Mouse (Mus musculus) heart, embryonic 16.5 days (tissue): ENCODE measurements around the gene Ddi2. TPM values are rescaled to one million over a fixed set of nuclear protein-coding genes. Genes with fewer than 3 reads are reported as not detected.
A peak's percentile ranks its signal among the peaks of the same experiment; 100 is the strongest.

Experiments
- ATAC-seq: fragments of 200-750 bp; cut with Nextera tagmentation; replicated peaks from 2 replicates; pipeline ENCODE4 v1.8.0; 2017; ENCODE audit warnings: moderate number of reproducible peaks; ENCODE audit not compliant: insufficient read depth, low FRiP score; ENCODE audit errors: extremely low read depth
- H3K27ac ChIP-seq: fragments of 300-500 bp; sonication (generic); 2 replicates; pipeline ENCODE4 v1.5.1; 2014; ENCODE audit warnings: mild to moderate bottlenecking, low read length, control low read depth, moderate library complexity
- H3K27me3 ChIP-seq: fragments of 300-500 bp; sonication (generic); 2 replicates; pipeline ENCODE4 v1.6.1; 2014; ENCODE audit warnings: low read length, mixed read lengths; ENCODE audit not compliant: control insufficient read depth, insufficient read depth
- H3K36me3 ChIP-seq: fragments of 300-500 bp; sonication (generic); 2 replicates; pipeline ENCODE4 v1.6.1; 2014; ENCODE audit not compliant: control insufficient read depth, insufficient read depth
- H3K4me1 ChIP-seq: fragments of 300-500 bp; sonication (generic); 2 replicates; pipeline ENCODE4 v1.6.1; 2014; ENCODE audit warnings: low read length, mixed read lengths; ENCODE audit not compliant: control insufficient read depth, insufficient read depth
- H3K4me2 ChIP-seq: fragments of 300-500 bp; sonication (generic); 2 replicates; pipeline ENCODE4 v1.6.1; 2014; ENCODE audit warnings: low read depth, mild to moderate bottlenecking, control low read depth, low read length
- H3K4me3 ChIP-seq: fragments of 300-500 bp; sonication (generic); 2 replicates; pipeline ENCODE4 v1.5.1; 2014; ENCODE audit warnings: mild to moderate bottlenecking, control low read depth, low read length
- H3K9ac ChIP-seq: fragments of 300-500 bp; sonication (generic); 2 replicates; pipeline ENCODE4 v1.6.1; 2014; ENCODE audit warnings: low read length, control low read depth
- H3K9me3 ChIP-seq: fragments of 300-500 bp; sonication (generic); replicated peaks from 2 replicates; pipeline ENCODE4 v1.6.1; 2016; ENCODE audit warnings: low read length; ENCODE audit not compliant: control insufficient read depth
- WGBS: fragments of 180-500 bp; shearing (Covaris S2); extraction: QIAGEN DNeasy Blood & Tissue Kit; methylation state at CpG from one replicate; pipeline ENCODE4 v1.1.7; 2014; 5-methylcytosine and 5-hydroxymethylcytosine counted together
- polyA plus RNA-seq: library from polyadenylated mRNA; unstranded; fragments of >200 nt; fragmentation: Nextera tagmentation; extraction: Ambion mirVana; gene quantifications from 2 replicates; pipeline ENCODE4 v1.2.1, GENCODE M21; 2015

Ddi2 gene
- polyA plus RNA-seq, 1 experiment from 2014 or later: 14.1 TPM

- H3K4me1 ChIP-seq: peaks cover 21% of the 10 kb centered on the region
- 81% methylated on average over 6 of the region's 6 CpGs for WGBS
These were observed 64.3 kb downstream of the Ddi2 start for GRCm38 (mm10) chr4:141658846-141659484.

GRCm38 (mm10) chr4:141656932-141657331 lies 66.3 kb downstream of the Ddi2 start:
- Histone ChIP-seq H3K9ac (no peak overlapping the region), H3K36me3 (peaks cover 9% of the 10 kb centered on the region; the same call in 1 of the 2 replicates), H3K4me3 (no peak overlapping the region), H3K4me2 (no peak overlapping the region), H3K9me3 (no peaks in the 10 kb centered on the region), H3K27ac (peak overlapping the region; percentile 31; the same call in 1 of the 2 replicates), H3K27me3 (no peaks in the 10 kb centered on the region), H3K4me1 (peaks cover 21% of the 10 kb centered on the region)
- ATAC-seq: no peak; the same call in 1 of the 2 replicates
- 78% methylated on average over 8 of the region's 8 CpGs for WGBS

More at GRCm38 (mm10) chr4:141658846-141659484, 64.3 kb downstream of the Ddi2 start:
- H3K4me2 ChIP-seq: no peak overlapping the region
- H3K9me3 ChIP-seq: no peaks in the 10 kb centered on the region
- no peak overlapping the region for H3K9ac ChIP-seq
- no peak overlapping the region for H3K4me3 ChIP-seq
- H3K27me3 ChIP-seq: no peaks in the 10 kb centered on the region
- ATAC-seq: no peak
- peaks cover 9% of the 10 kb centered on the region; the same call in 1 of the 2 replicates for H3K36me3 ChIP-seq
- no peak overlapping the region for H3K27ac ChIP-seq

GRCm38 (mm10) chr4:141655908-141656608 lies 67.2 kb downstream of the Ddi2 start:
- WGBS: 70% methylated on average over 12 of the region's 12 CpGs
- Histone ChIP-seq H3K27ac (peak overlapping the region; percentile 64), H3K27me3 (no peaks in the 10 kb centered on the region), H3K9me3 (no peaks in the 10 kb centered on the region), H3K4me1 (peaks cover 21% of the 10 kb centered on the region), H3K4me3 (no peak overlapping the region), H3K4me2 (no peak overlapping the region), H3K36me3 (peaks cover 7% of the 10 kb centered on the region; the same call in 1 of the 2 replicates), H3K9ac (0 out of 2 replicates have a peak overlapping the region, but pooled peaks have one; percentile 20)
- ATAC-seq: no peak; the same call in 1 of the 2 replicates

- Histone ChIP-seq H3K9ac (no peak overlapping the region), H3K27ac (peak overlapping the region; percentile 34; the same call in 1 of the 2 replicates), H3K27me3 (no peaks in the 10 kb centered on the region), H3K4me2 (no peak overlapping the region), H3K36me3 (no peaks in the 10 kb centered on the region), H3K9me3 (no peaks in the 10 kb centered on the region), H3K4me3 (no peak overlapping the region), H3K4me1 (peaks cover 21% of the 10 kb centered on the region)
- WGBS: 70% methylated on average over 6 of the region's 6 CpGs
- no peak for ATAC-seq
These were observed 68.7 kb downstream of the Ddi2 start for GRCm38 (mm10) chr4:141654509-141654908.

GRCm38 (mm10) chr4:141653813-141654212 lies 69.4 kb downstream of the Ddi2 start:
- Histone ChIP-seq H3K27me3 (no peaks in the 10 kb centered on the region), H3K4me3 (no peak overlapping the region), H3K4me1 (peaks cover 27% of the 10 kb centered on the region), H3K4me2 (no peak overlapping the region), H3K9me3 (no peaks in the 10 kb centered on the region), H3K9ac (no peak overlapping the region), H3K36me3 (no peaks in the 10 kb centered on the region), H3K27ac (peak overlapping the region; percentile 34; the same call in 1 of the 2 replicates)
- ATAC-seq: no peak
- 83% methylated on average over 13 of the region's 13 CpGs for WGBS

GRCm38 (mm10) chr4:141653044-141653443 lies 70.2 kb downstream of the Ddi2 start:
- Histone ChIP-seq H3K4me2 (no peak overlapping the region), H3K36me3 (no peaks in the 10 kb centered on the region), H3K27ac (no peak overlapping the region), H3K9ac (no peak overlapping the region), H3K4me1 (peaks cover 29% of the 10 kb centered on the region), H3K9me3 (no peaks in the 10 kb centered on the region), H3K27me3 (no peaks in the 10 kb centered on the region), H3K4me3 (no peak overlapping the region)
- no peak for ATAC-seq
- WGBS: 72% methylated on average over 8 of the region's 8 CpGs

- H3K4me1 ChIP-seq: peaks cover 26% of the 10 kb centered on the region
- no peak overlapping the region for H3K4me2 ChIP-seq
- ATAC-seq: no peak
- H3K27ac ChIP-seq: no peak overlapping the region
- no peaks in the 10 kb centered on the region for H3K9me3 ChIP-seq
- 83% methylated on average over 10 of the region's 10 CpGs for WGBS
- no peak overlapping the region for H3K9ac ChIP-seq
- H3K36me3 ChIP-seq: peaks cover 5% of the 10 kb centered on the region
- H3K4me3 ChIP-seq: no peak overlapping the region
- H3K27me3 ChIP-seq: no peaks in the 10 kb centered on the region
These were observed 71.3 kb downstream of the Ddi2 start for GRCm38 (mm10) chr4:141651944-141652343.

- H3K27me3 ChIP-seq: no peaks in the 10 kb centered on the region
- no peak overlapping the region for H3K9ac ChIP-seq
- 58% methylated on average over 6 of the region's 6 CpGs for WGBS
- peaks cover 6% of the 10 kb centered on the region for H3K36me3 ChIP-seq
- H3K4me1 ChIP-seq: peaks cover 24% of the 10 kb centered on the region
- no peak overlapping the region for H3K4me3 ChIP-seq
- no peak overlapping the region for H3K27ac ChIP-seq
- H3K4me2 ChIP-seq: no peak overlapping the region
- ATAC-seq: no peak
- no peaks in the 10 kb centered on the region for H3K9me3 ChIP-seq
These were observed 71.9 kb downstream of the Ddi2 start for GRCm38 (mm10) chr4:141651286-141651685.

GRCm38 (mm10) chr4:141649244-141649643 lies 74.0 kb downstream of the Ddi2 start:
- no peak overlapping the region for H3K4me3 ChIP-seq
- H3K36me3 ChIP-seq: peaks cover 6% of the 10 kb centered on the region
- peaks cover 16% of the 10 kb centered on the region for H3K4me1 ChIP-seq
- H3K9ac ChIP-seq: no peak overlapping the region
- H3K9me3 ChIP-seq: no peaks in the 10 kb centered on the region
- no peak for ATAC-seq
- no peak overlapping the region for H3K27ac ChIP-seq
- 59% methylated on average over 6 of the region's 6 CpGs for WGBS
- no peaks in the 10 kb centered on the region for H3K27me3 ChIP-seq
- H3K4me2 ChIP-seq: no peak overlapping the region
